Mouse (Mus musculus) G1E (cell line): Measurements from ENCODE around the gene Rbl2.

Experiments used
- CTCF ChIP-seq: IDR thresholded peaks from 2 replicates; pipeline ENCODE4 v1.5.1; 2012; ENCODE audit warnings: low read depth, low read length, inconsistent platforms, mixed read lengths
- GATA1 ChIP-seq: IDR thresholded peaks from 2 replicates; pipeline ENCODE4 v1.6.1; 2012; ENCODE audit warnings: borderline replicate concordance, low read length, inconsistent platforms, mixed read lengths
- GATA2 ChIP-seq: IDR thresholded peaks from 2 replicates; pipeline ENCODE4 v1.6.1; 2012; ENCODE audit warnings: low read depth, low read length, inconsistent platforms, borderline replicate concordance
- TAL1 ChIP-seq: conservative IDR thresholded peaks from 2 replicates; pipeline ENCODE4 v1.6.1; 2012; ENCODE audit warnings: low read depth, low read length, inconsistent platforms, mixed read lengths

DNA sequence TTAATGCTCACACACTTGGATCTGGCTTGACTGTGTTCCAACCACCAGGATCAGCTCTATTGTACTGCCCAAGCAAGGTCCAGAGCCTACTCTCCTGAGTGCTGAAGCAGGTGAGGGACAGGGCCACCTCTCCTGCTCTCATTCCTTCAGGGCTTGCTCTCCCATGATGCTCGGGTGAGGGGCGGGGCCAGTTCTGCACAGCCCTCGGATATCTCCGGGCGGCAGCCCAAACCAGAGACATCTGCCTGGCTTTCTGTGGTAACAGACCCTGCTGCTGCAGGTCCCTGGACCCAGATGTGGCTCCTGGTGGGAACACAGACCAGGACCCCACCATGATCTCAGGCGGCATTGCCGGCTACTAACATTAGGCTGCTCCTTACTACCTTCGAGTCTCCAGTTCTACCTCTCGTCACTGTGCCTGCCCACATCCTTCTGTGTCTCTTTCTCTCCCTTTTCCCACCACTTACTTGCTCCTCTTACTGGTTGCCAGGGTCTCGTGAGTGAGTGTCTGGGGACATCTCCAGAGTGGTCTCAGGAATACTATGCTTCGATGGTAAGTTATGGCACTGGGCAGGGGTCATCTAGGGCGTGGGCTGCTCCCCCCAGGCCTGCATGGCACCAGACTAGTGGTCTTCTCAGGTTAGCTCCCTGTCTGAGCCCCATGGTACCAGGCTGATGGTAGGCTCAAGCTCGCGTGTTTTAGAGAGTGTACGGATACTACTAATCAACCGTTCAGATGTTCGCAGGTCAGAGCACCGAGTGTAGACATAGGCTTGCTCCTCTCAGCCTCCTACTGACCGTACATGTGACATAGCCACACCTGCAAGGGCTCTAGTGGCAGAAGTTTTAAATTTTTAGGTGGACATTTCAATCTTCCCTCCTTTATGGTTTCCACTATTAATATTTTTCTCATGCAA, 9.0 kb upstream of the Rbl2 start:
- TF ChIP-seq CTCF (no peak), GATA1 (no peak), TAL1 (peak; percentile 51), GATA2 (no peak)
